Mouse (Mus musculus): ENCODE measurements at regions not wholly inside any gene's neighbourhood (a gene's known extent, or its start where the extent isn't known, plus 50 kb on each side); places are given as distances from the start of the nearest gene placed in this dataset.

- TF ChIP-seq CTCF (IDR thresholded peaks at IDR 0.05; ENCODE audit: borderline replicate concordance, insufficient read depth, low read length) (no peak), POLR2A (IDR thresholded peaks at IDR 0.05; ENCODE audit: low read depth, low read length) (no peak)
Observed at GRCm38 (mm10) chr7:73650909-73651308, 89.2 kb upstream of the Fam174b start.
